Mouse (Mus musculus): ENCODE measurements around the gene Fbxo2. TPM values are rescaled to one million over a fixed set of nuclear protein-coding genes. Genes with fewer than 3 reads are reported as not detected.

Fbxo2 gene
- polyA plus RNA-seq, 1 experiment from 2014 or later = 0.50 TPM

Small RNA genes within 50 kb of the gene (microRNA-seq; reads per million reads assigned to microRNA genes)
- not detected for gene Mir7022

Other genes starting within 250 kb of the Fbxo2 start
- 40.9 and 44.1 TPM in 2 replicates for gene Plod1, start 223.9 kb upstream of the Fbxo2 start, polyA plus RNA-seq (2014; fragmentation: Nextera tagmentation; extraction: Ambion mirVana)
- gene 2510039O18Rik, start 219.7 kb upstream of the Fbxo2 start, polyA plus RNA-seq (2014; fragmentation: Nextera tagmentation; extraction: Ambion mirVana) = 19.9 and 21.3 TPM in 2 replicates
- gene Nppb, start 174.8 kb upstream of the Fbxo2 start, polyA plus RNA-seq (2014; fragmentation: Nextera tagmentation; extraction: Ambion mirVana) = 0.40 TPM in 1 of 2 replicates, not detected in the other
- 0.28 and 0.56 TPM in 2 replicates for gene Nppa, start 159.9 kb upstream of the Fbxo2 start, polyA plus RNA-seq (2014; fragmentation: Nextera tagmentation; extraction: Ambion mirVana)
- gene Clcn6, start 121.8 kb upstream of the Fbxo2 start, polyA plus RNA-seq (2014; fragmentation: Nextera tagmentation; extraction: Ambion mirVana) = 5.2 and 5.3 TPM in 2 replicates
- gene Mthfr, start 121.5 kb upstream of the Fbxo2 start, polyA plus RNA-seq (2014; fragmentation: Nextera tagmentation; extraction: Ambion mirVana) = 17.8 and 18.4 TPM in 2 replicates
- gene Agtrap, start 72.6 kb upstream of the Fbxo2 start, polyA plus RNA-seq (2014; fragmentation: Nextera tagmentation; extraction: Ambion mirVana) = 15.9 and 16.4 TPM in 2 replicates
- gene Mad2l2, start 30.2 kb upstream of the Fbxo2 start, polyA plus RNA-seq (2014; fragmentation: Nextera tagmentation; extraction: Ambion mirVana) = 47.5 and 48.1 TPM in 2 replicates
- gene Draxin, start 29.9 kb upstream of the Fbxo2 start, polyA plus RNA-seq (2014; fragmentation: Nextera tagmentation; extraction: Ambion mirVana) = 0.19 and 0.34 TPM in 2 replicates
- 12.6 and 13.2 TPM in 2 replicates for gene Fbxo6, start 8.5 kb upstream of the Fbxo2 start, polyA plus RNA-seq (2014; fragmentation: Nextera tagmentation; extraction: Ambion mirVana)
- 13.3 and 14.2 TPM in 2 replicates for gene Fbxo44, start 139 bp upstream of the Fbxo2 start, polyA plus RNA-seq (2014; fragmentation: Nextera tagmentation; extraction: Ambion mirVana)
- gene Disp3, start 127.3 kb downstream of the Fbxo2 start, polyA plus RNA-seq (2014; fragmentation: Nextera tagmentation; extraction: Ambion mirVana) = 0.18 and 0.23 TPM in 2 replicates

Measured in intestine, embryonic 14.5 days (tissue).